ENCODE assay signal across 8 mouse cellular contexts in genomic region chr10:43706001-43706988, GRCm38 (mm10).
DNase-seq lines count a peak whose midpoint lies in the region; ATAC-seq and TF ChIP-seq lines count a peak whose summit lies in the region.

No protein-coding gene starts in this region.

- no peak overlapping the region for H3K27ac ChIP-seq in lung, postnatal 0 days (ENCODE audit: low read length)
- no peak overlapping the region for H3K27ac ChIP-seq in liver, embryonic 12.5 days

- H3K4me1 ChIP-seq in lung, postnatal 0 days (ENCODE audit: insufficient read depth, low read depth, low read length): no peaks in the 10 kb centered on the region
- peaks cover 45% of the 10 kb centered on the region for H3K4me1 ChIP-seq in liver, embryonic 12.5 days

- H3K9me3 ChIP-seq in lung, postnatal 0 days (ENCODE audit: low read length): no peaks in the 10 kb centered on the region
- H3K9me3 ChIP-seq in liver, embryonic 12.5 days (replicated peaks): no peaks in the 10 kb centered on the region

- H3K27me3 ChIP-seq in lung, postnatal 0 days (replicated peaks; ENCODE audit: insufficient read depth, low read length): no peaks in the 10 kb centered on the region
- peaks cover 10% of the 10 kb centered on the region for H3K27me3 ChIP-seq in liver, embryonic 12.5 days (replicated peaks)

- ATAC-seq in lung, postnatal 0 days: no peak
- peak; percentile 12; the same call in 1 of the 2 replicates for ATAC-seq in common myeloid progenitor, adult 5-6 weeks (replicated peaks; ENCODE audit: low read depth, poor library complexity, severe bottlenecking)
- peak; percentile 63; the same call in 1 of the 2 replicates for ATAC-seq in liver, embryonic 12.5 days

- WGBS in lung, postnatal 0 days: 52% methylated on average over 17 of the region's 17 CpGs
- WGBS in liver, embryonic 12.5 days (ENCODE audit: insufficient replicate concordance): 39% methylated on average over 17 of the region's 17 CpGs

- no peak overlapping the region for H3K9ac ChIP-seq in lung, postnatal 0 days (replicated peaks; ENCODE audit: low read depth)
- H3K9ac ChIP-seq in liver, embryonic 12.5 days: peak overlapping the region; percentile 52

- H3K4me2 ChIP-seq in lung, postnatal 0 days (replicated peaks; ENCODE audit: low read depth, low read length): 0 out of 2 replicates have a peak overlapping the region, but pooled peaks have one; percentile 14
- peak overlapping the region; percentile 70 for H3K4me2 ChIP-seq in liver, embryonic 12.5 days

- TF ChIP-seq EP300 in lung, postnatal 0 days (IDR thresholded peaks at IDR 0.05): no peak

- no peak overlapping the region for H3K4me3 ChIP-seq in lung, postnatal 0 days (ENCODE audit: low read depth, low read length)
- peak overlapping the region; percentile 40 for H3K4me3 ChIP-seq in liver, embryonic 12.5 days

- peak; percentile 48 for TF ChIP-seq CTCF in lung, postnatal 0 days (IDR thresholded peaks at IDR 0.05)

- H3K36me3 ChIP-seq in lung, postnatal 0 days (ENCODE audit: insufficient read depth, low read length): no peaks in the 10 kb centered on the region
- no peaks in the 10 kb centered on the region for H3K36me3 ChIP-seq in liver, embryonic 12.5 days

- DNase-seq in lung, postnatal 0 days (ENCODE audit: low spot score): peak; percentile 19
- DNase-seq in lung, postnatal 25 days (ENCODE audit: low spot score): no peak
- peak; percentile 25 to 28 for DNase-seq in thymus, postnatal 10 days (ENCODE audit: low spot score in 2 of 2)
- DNase-seq in left cerebral cortex, adult 9 months (ENCODE audit: low spot score in 2 of 2): no peak
- DNase-seq in right cerebral cortex, adult 18-20 months: no peak
- DNase-seq in cerebellum, adult 11 months: no peak

Comparison
In these comparisons a context has a peak if more than half of its experiments do, and no peak if none do; other contexts are left out.
1. DNase-seq: peak in lung, postnatal 0 days (single experiment) and thymus, postnatal 10 days (2 of 2); none in lung, postnatal 25 days (single experiment), left cerebral cortex, adult 9 months (0 of 2), right cerebral cortex, adult 18-20 months (single experiment) and cerebellum, adult 11 months (single experiment).